Mouse (Mus musculus): ENCODE measurements around the gene Hpf1. TPM values are rescaled to one million over a fixed set of nuclear protein-coding genes. Genes with fewer than 3 reads are reported as not detected.
A peak's percentile ranks its signal among the peaks of the same experiment; 100 is the strongest.

The Hpf1 gene
- polyA plus RNA-seq, 1 experiment from 2014 or later = 103 TPM

GRCm38 (mm10) chr8:60865504-60866114 is 24.6 kb upstream of the Hpf1 start:
- Histone ChIP-seq H3K4me1 (ENCODE audit: control insufficient read depth, insufficient read depth, low read depth, low read length) (no peaks in the 10 kb centered on the region), H3K9ac (ENCODE audit: low read depth, low read length) (no peak overlapping the region), H3K36me3 (ENCODE audit: control insufficient read depth, insufficient read depth, low read length) (no peaks in the 10 kb centered on the region), H3K9me3 (ENCODE audit: control insufficient read depth, low read length) (no peaks in the 10 kb centered on the region), H3K27ac (ENCODE audit: low read depth, low read length) (no peak overlapping the region), H3K4me2 (ENCODE audit: low read length) (no peak overlapping the region), H3K4me3 (ENCODE audit: low read length) (no peak overlapping the region), H3K27me3 (replicated peaks; ENCODE audit: control insufficient read depth, insufficient read depth, low read length) (no peaks in the 10 kb centered on the region)
- WGBS = 33% methylated on average over 3 of the region's 3 CpGs
- ATAC-seq = peak; percentile 61; the same call in 1 of the 2 replicates

GRCm38 (mm10) chr8:60867468-60868115 is 22.6 kb upstream of the Hpf1 start:
- Histone ChIP-seq H3K9ac (ENCODE audit: low read depth, low read length) (no peak overlapping the region), H3K27me3 (replicated peaks; ENCODE audit: control insufficient read depth, insufficient read depth, low read length) (no peaks in the 10 kb centered on the region), H3K27ac (ENCODE audit: low read depth, low read length) (no peak overlapping the region), H3K36me3 (ENCODE audit: control insufficient read depth, insufficient read depth, low read length) (no peaks in the 10 kb centered on the region), H3K4me1 (ENCODE audit: control insufficient read depth, insufficient read depth, low read depth, low read length) (no peaks in the 10 kb centered on the region), H3K4me3 (ENCODE audit: low read length) (no peak overlapping the region), H3K4me2 (ENCODE audit: low read length) (no peak overlapping the region), H3K9me3 (ENCODE audit: control insufficient read depth, low read length) (no peaks in the 10 kb centered on the region)
- 59% methylated on average over 4 of the region's 4 CpGs for WGBS
- no peak for ATAC-seq

- Histone ChIP-seq H3K27me3 (replicated peaks; ENCODE audit: control insufficient read depth, insufficient read depth, low read length) (no peaks in the 10 kb centered on the region), H3K9me3 (ENCODE audit: control insufficient read depth, low read length) (no peaks in the 10 kb centered on the region), H3K4me2 (ENCODE audit: low read length) (no peak overlapping the region), H3K9ac (ENCODE audit: low read depth, low read length) (no peak overlapping the region), H3K36me3 (ENCODE audit: control insufficient read depth, insufficient read depth, low read length) (no peaks in the 10 kb centered on the region), H3K4me3 (ENCODE audit: low read length) (no peak overlapping the region), H3K27ac (ENCODE audit: low read depth, low read length) (no peak overlapping the region), H3K4me1 (ENCODE audit: control insufficient read depth, insufficient read depth, low read depth, low read length) (no peaks in the 10 kb centered on the region)
- 93% methylated on average over 4 of the region's 4 CpGs for WGBS
- ATAC-seq = no peak
Measured at GRCm38 (mm10) chr8:60868236-60868965, 21.8 kb upstream of the Hpf1 start.

GRCm38 (mm10) chr8:60869761-60870160 is 20.5 kb upstream of the Hpf1 start:
- Histone ChIP-seq H3K9ac (ENCODE audit: low read depth, low read length) (no peak overlapping the region), H3K4me1 (ENCODE audit: control insufficient read depth, insufficient read depth, low read depth, low read length) (no peaks in the 10 kb centered on the region), H3K36me3 (ENCODE audit: control insufficient read depth, insufficient read depth, low read length) (no peaks in the 10 kb centered on the region), H3K27ac (ENCODE audit: low read depth, low read length) (no peak overlapping the region), H3K4me2 (ENCODE audit: low read length) (no peak overlapping the region), H3K27me3 (replicated peaks; ENCODE audit: control insufficient read depth, insufficient read depth, low read length) (no peaks in the 10 kb centered on the region), H3K4me3 (ENCODE audit: low read length) (no peak overlapping the region), H3K9me3 (ENCODE audit: control insufficient read depth, low read length) (no peaks in the 10 kb centered on the region)
- 87% methylated on average over 2 of the region's 2 CpGs for whole genome bisulfite sequencing
- ATAC-seq = no peak

GRCm38 (mm10) chr8:60870231-60871193 is 19.7 kb upstream of the Hpf1 start:
- Histone ChIP-seq H3K36me3 (ENCODE audit: control insufficient read depth, insufficient read depth, low read length) (no peaks in the 10 kb centered on the region), H3K4me1 (ENCODE audit: control insufficient read depth, insufficient read depth, low read depth, low read length) (no peaks in the 10 kb centered on the region), H3K27me3 (replicated peaks; ENCODE audit: control insufficient read depth, insufficient read depth, low read length) (no peaks in the 10 kb centered on the region), H3K9ac (ENCODE audit: low read depth, low read length) (no peak overlapping the region), H3K4me2 (ENCODE audit: low read length) (no peak overlapping the region), H3K9me3 (ENCODE audit: control insufficient read depth, low read length) (no peaks in the 10 kb centered on the region), H3K27ac (ENCODE audit: low read depth, low read length) (no peak overlapping the region), H3K4me3 (ENCODE audit: low read length) (no peak overlapping the region)
- whole genome bisulfite sequencing = 88% methylated on average over 13 of the region's 13 CpGs
- no peak for ATAC-seq

GRCm38 (mm10) chr8:60878617-60879016 is 11.6 kb upstream of the Hpf1 start:
- no peaks in the 10 kb centered on the region for H3K27me3 ChIP-seq (replicated peaks; ENCODE audit: control insufficient read depth, insufficient read depth, low read length)
- H3K36me3 ChIP-seq (ENCODE audit: control insufficient read depth, insufficient read depth, low read length) = no peaks in the 10 kb centered on the region
- no peaks in the 10 kb centered on the region for H3K4me1 ChIP-seq (ENCODE audit: control insufficient read depth, insufficient read depth, low read depth, low read length)
- no peak overlapping the region for H3K9ac ChIP-seq (ENCODE audit: low read depth, low read length)
- no peak overlapping the region for H3K4me3 ChIP-seq (ENCODE audit: low read length)
- WGBS = 75% methylated on average over 2 of the region's 2 CpGs
- no peak for ATAC-seq
- no peaks in the 10 kb centered on the region for H3K9me3 ChIP-seq (ENCODE audit: control insufficient read depth, low read length)
- no peak overlapping the region for H3K4me2 ChIP-seq (ENCODE audit: low read length)
- H3K27ac ChIP-seq (ENCODE audit: low read depth, low read length) = no peak overlapping the region

GRCm38 (mm10) chr8:60883419-60884137 is 6.6 kb upstream of the Hpf1 start:
- Histone ChIP-seq H3K4me3 (ENCODE audit: low read length) (no peak overlapping the region), H3K27me3 (replicated peaks; ENCODE audit: control insufficient read depth, insufficient read depth, low read length) (no peaks in the 10 kb centered on the region), H3K9ac (ENCODE audit: low read depth, low read length) (no peak overlapping the region), H3K4me2 (ENCODE audit: low read length) (no peak overlapping the region), H3K9me3 (ENCODE audit: control insufficient read depth, low read length) (no peaks in the 10 kb centered on the region), H3K4me1 (ENCODE audit: control insufficient read depth, insufficient read depth, low read depth, low read length) (no peaks in the 10 kb centered on the region), H3K27ac (ENCODE audit: low read depth, low read length) (no peak overlapping the region), H3K36me3 (ENCODE audit: control insufficient read depth, insufficient read depth, low read length) (no peaks in the 10 kb centered on the region)
- WGBS = 73% methylated on average over 4 of the region's 4 CpGs
- ATAC-seq = no peak

- Histone ChIP-seq H3K27me3 (replicated peaks; ENCODE audit: control insufficient read depth, insufficient read depth, low read length) (no peaks in the 10 kb centered on the region), H3K4me2 (ENCODE audit: low read length) (no peak overlapping the region), H3K4me1 (ENCODE audit: control insufficient read depth, insufficient read depth, low read depth, low read length) (peaks cover 10% of the 10 kb centered on the region), H3K9ac (ENCODE audit: low read depth, low read length) (no peak overlapping the region), H3K36me3 (ENCODE audit: control insufficient read depth, insufficient read depth, low read length) (no peaks in the 10 kb centered on the region), H3K9me3 (ENCODE audit: control insufficient read depth, low read length) (no peaks in the 10 kb centered on the region), H3K4me3 (ENCODE audit: low read length) (no peak overlapping the region), H3K27ac (ENCODE audit: low read depth, low read length) (no peak overlapping the region)
- 58% methylated on average over 6 of the region's 6 CpGs for WGBS
- ATAC-seq = no peak
Measured at GRCm38 (mm10) chr8:60886736-60887135, 3.5 kb upstream of the Hpf1 start.
